Mouse (Mus musculus) heart, postnatal 0 days (tissue): ENCODE data around the gene Cd164l2.

Source experiments
- CTCF ChIP-seq: IDR thresholded peaks from 2 replicates; pipeline ENCODE4 v1.5.1; 2016; ENCODE audit warnings: antibody characterized with exemption, control low read depth, low read depth
- EP300 ChIP-seq: IDR thresholded peaks from 2 replicates; pipeline ENCODE4 v1.6.1; 2016; ENCODE audit warnings: antibody characterized with exemption, low read depth

DNA sequence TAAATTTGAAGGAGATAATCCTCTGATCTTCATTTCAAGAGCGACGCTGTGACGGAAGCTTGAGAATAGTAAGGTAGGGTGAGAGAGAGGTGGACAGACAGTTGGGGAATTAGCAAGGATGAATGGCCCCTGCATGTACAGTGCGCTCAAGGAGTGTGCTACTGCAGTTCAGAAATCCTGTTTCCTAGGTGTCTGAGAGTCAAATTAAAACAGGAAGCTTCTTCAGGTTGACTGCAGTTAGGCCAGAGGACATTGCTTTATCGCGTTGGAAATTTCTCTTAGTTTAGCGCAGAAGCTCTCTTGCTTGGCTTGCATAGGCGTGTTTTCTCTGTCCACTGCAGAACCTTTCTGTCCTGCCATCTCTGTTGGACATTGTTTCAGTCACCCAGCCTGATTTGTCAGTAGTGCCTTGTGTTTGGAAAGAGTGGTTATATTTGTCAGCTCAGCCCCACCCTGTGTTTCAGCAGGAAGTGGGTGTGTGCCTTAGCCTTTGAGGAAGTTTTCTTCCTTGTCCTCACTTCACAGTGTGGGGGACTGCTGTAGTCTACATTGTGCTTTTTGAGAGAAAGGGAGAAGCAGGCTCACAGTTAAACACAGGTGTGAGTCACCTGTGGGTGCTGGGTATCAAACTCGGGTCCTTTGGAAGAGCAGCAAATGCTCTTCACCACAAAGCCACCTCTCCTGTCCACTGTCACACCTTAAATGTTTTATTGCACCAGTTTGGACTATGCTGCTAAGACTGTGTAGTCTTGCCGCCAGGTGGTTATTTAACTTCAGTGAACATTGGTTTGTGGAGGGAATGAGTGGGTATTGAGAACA, 42.5 kb upstream of the Cd164l2 start:
- no peak for TF ChIP-seq CTCF
- TF ChIP-seq EP300 = no peak; the same call in 1 of the 2 replicates
